Mouse (Mus musculus): Measurements from ENCODE around the gene Pik3r1. TPM values are rescaled to one million over a fixed set of nuclear protein-coding genes. Genes with fewer than 3 reads are reported as not detected.

Pik3r1 gene
- polyA plus RNA-seq (2015; fragmentation: Illumina TruSeq; extraction: RNeasy Lipid Tissue Mini Kit (QIAGEN cat#74804); ENCODE audit: insufficient read depth, low replicate concordance): 103 TPM

GRCm38 (mm10) chr13:101767809-101768629 is at the start of gene Pik3r1:
Gene Pik3r1 (minus strand): TSS chr13:101768217.

